Mouse (Mus musculus): ENCODE results near the gene Fam198b. TPM values are rescaled to one million over a fixed set of nuclear protein-coding genes. Genes with fewer than 3 reads are reported as not detected.
A peak's percentile ranks its signal among the peaks of the same experiment; 100 is the strongest.

Gene Fam198b
- polyA plus RNA-seq, 1 experiment from 2014 or later, result 9.3 TPM

- peak overlapping the region; percentile 32 for H3K4me2 ChIP-seq (ENCODE audit: low read depth, low read length)
- peak overlapping the region; percentile 52 for H3K27ac ChIP-seq (ENCODE audit: low read length)
- H3K9ac ChIP-seq (ENCODE audit: low read depth, low read length), result no peak overlapping the region
- peak overlapping the region; percentile 17; the same call in 1 of the 2 replicates for H3K4me3 ChIP-seq (ENCODE audit: low read length)
- peaks cover under 1% of the 10 kb centered on the region; the same call in 1 of the 2 replicates for H3K4me1 ChIP-seq (ENCODE audit: control insufficient read depth, insufficient read depth, low read length)
- H3K27me3 ChIP-seq (replicated peaks; ENCODE audit: control insufficient read depth, insufficient read depth, low read length), result no peaks in the 10 kb centered on the region
- H3K9me3 ChIP-seq (ENCODE audit: control insufficient read depth, low read length), result no peaks in the 10 kb centered on the region
- H3K36me3 ChIP-seq (ENCODE audit: control insufficient read depth, insufficient read depth, low read length), result no peaks in the 10 kb centered on the region
- whole genome bisulfite sequencing, result 28% methylated on average over 9 of the region's 9 CpGs
- ATAC-seq, result peak; percentile 91
Measured at GRCm38 (mm10) chr3:79879246-79879645, 5.1 kb upstream of the Fam198b start.

GRCm38 (mm10) chr3:79881645-79882044, 2.7 kb upstream of the Fam198b start:
- H3K36me3 ChIP-seq (ENCODE audit: control insufficient read depth, insufficient read depth, low read length), result no peaks in the 10 kb centered on the region
- no peak overlapping the region for H3K4me3 ChIP-seq (ENCODE audit: low read length)
- WGBS, result 65% methylated on average over 2 of the region's 2 CpGs
- H3K27me3 ChIP-seq (replicated peaks; ENCODE audit: control insufficient read depth, insufficient read depth, low read length), result no peaks in the 10 kb centered on the region
- H3K4me1 ChIP-seq (ENCODE audit: control insufficient read depth, insufficient read depth, low read length), result peaks cover 9% of the 10 kb centered on the region
- no peak overlapping the region for H3K9ac ChIP-seq (ENCODE audit: low read depth, low read length)
- H3K9me3 ChIP-seq (ENCODE audit: control insufficient read depth, low read length), result no peaks in the 10 kb centered on the region
- ATAC-seq, result no peak
- H3K27ac ChIP-seq (ENCODE audit: low read length), result no peak overlapping the region
- no peak overlapping the region for H3K4me2 ChIP-seq (ENCODE audit: low read depth, low read length)

DNA sequence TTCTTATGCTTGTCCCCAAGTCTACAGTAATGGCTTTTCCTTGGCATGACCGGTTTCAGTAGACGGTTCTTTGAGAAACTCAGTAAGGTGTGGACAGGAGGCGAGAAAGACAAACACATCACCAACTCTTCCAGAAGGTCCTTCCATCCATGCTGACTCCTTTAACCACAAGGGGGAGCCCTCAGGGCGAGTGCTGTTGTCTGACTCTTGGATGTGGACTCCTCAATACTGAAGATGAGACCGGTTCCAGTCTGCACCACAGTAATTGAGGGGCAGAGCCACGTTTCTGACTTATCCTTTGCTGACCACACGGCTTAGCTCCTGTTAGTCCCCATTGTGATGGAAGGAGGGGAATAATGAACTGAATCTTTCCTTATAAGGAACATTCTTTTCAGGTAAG, 1.2 kb upstream of the Fam198b start:
- Histone ChIP-seq H3K27me3 (replicated peaks; ENCODE audit: control insufficient read depth, insufficient read depth, low read length) (no peaks in the 10 kb centered on the region), H3K4me1 (ENCODE audit: control insufficient read depth, insufficient read depth, low read length) (peaks cover 9% of the 10 kb centered on the region), H3K9ac (ENCODE audit: low read depth, low read length) (no peak overlapping the region), H3K4me2 (ENCODE audit: low read depth, low read length) (no peak overlapping the region), H3K27ac (ENCODE audit: low read length) (no peak overlapping the region), H3K9me3 (ENCODE audit: control insufficient read depth, low read length) (no peaks in the 10 kb centered on the region), H3K36me3 (ENCODE audit: control insufficient read depth, insufficient read depth, low read length) (no peaks in the 10 kb centered on the region), H3K4me3 (ENCODE audit: low read length) (no peak overlapping the region)
- 43% methylated on average over 7 of the region's 7 CpGs for WGBS
- no peak for ATAC-seq

- H3K9ac ChIP-seq (ENCODE audit: low read depth, low read length), result peak overlapping the region; percentile 57
- H3K36me3 ChIP-seq (ENCODE audit: control insufficient read depth, insufficient read depth, low read length), result no peaks in the 10 kb centered on the region
- ATAC-seq, result peak; percentile 28; the same call in 1 of the 2 replicates
- H3K27me3 ChIP-seq (replicated peaks; ENCODE audit: control insufficient read depth, insufficient read depth, low read length), result no peaks in the 10 kb centered on the region
- H3K4me3 ChIP-seq (ENCODE audit: low read length), result peak overlapping the region; percentile 41
- WGBS, result 17% methylated on average over 9 of the region's 9 CpGs
- H3K27ac ChIP-seq (ENCODE audit: low read length), result no peak overlapping the region
- peaks cover 9% of the 10 kb centered on the region for H3K4me1 ChIP-seq (ENCODE audit: control insufficient read depth, insufficient read depth, low read length)
- H3K4me2 ChIP-seq (ENCODE audit: low read depth, low read length), result peak overlapping the region; percentile 48
- no peaks in the 10 kb centered on the region for H3K9me3 ChIP-seq (ENCODE audit: control insufficient read depth, low read length)
Measured at GRCm38 (mm10) chr3:79884761-79885189, 442 bp downstream of the Fam198b start.

DNA sequence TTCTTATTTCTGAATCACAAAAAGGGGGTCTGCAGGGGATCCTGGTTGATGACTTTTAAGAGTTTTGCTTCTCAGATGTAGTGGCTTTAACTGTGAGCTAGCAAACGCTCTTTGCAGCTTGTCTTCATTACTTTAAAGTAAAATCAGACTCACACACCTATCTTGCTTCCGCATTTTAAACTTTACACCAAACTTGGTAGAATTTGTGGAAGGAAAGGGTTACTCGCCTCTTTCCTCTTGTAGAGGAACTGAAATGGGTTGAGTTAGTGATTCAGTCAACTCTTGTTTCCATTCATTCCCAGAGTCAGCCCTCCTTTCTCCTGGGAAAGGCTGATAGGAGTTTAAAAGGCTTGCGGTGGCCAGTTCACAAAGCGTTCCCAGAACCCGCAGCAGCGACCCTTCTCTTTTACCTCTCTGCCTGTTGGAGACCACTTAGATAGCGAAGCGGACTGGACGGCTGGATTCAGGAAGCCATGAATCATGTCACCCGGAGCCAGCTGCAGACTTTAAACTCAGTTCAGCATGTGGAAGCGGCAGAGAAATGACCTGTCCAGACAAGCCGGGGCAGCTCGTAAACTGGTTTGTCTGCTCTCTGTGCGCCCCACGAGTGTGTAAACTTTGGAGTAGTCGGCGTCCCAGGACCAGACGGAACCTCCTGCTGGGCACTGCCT, 1.5 kb downstream of the Fam198b start:
- peak; percentile 82 for ATAC-seq
- Histone ChIP-seq H3K27ac (ENCODE audit: low read length) (peak overlapping the region; percentile 72), H3K27me3 (replicated peaks; ENCODE audit: control insufficient read depth, insufficient read depth, low read length) (no peaks in the 10 kb centered on the region), H3K9me3 (ENCODE audit: control insufficient read depth, low read length) (no peaks in the 10 kb centered on the region), H3K9ac (ENCODE audit: low read depth, low read length) (peak overlapping the region; percentile 60), H3K4me2 (ENCODE audit: low read depth, low read length) (peak overlapping the region; percentile 53), H3K4me3 (ENCODE audit: low read length) (peak overlapping the region; percentile 45), H3K4me1 (ENCODE audit: control insufficient read depth, insufficient read depth, low read length) (peaks cover 9% of the 10 kb centered on the region), H3K36me3 (ENCODE audit: control insufficient read depth, insufficient read depth, low read length) (no peaks in the 10 kb centered on the region)
- 9% methylated on average over 19 of the region's 19 CpGs for WGBS

- no peaks in the 10 kb centered on the region for H3K36me3 ChIP-seq (ENCODE audit: control insufficient read depth, insufficient read depth, low read length)
- peak overlapping the region; percentile 60 for H3K9ac ChIP-seq (ENCODE audit: low read depth, low read length)
- no peaks in the 10 kb centered on the region for H3K9me3 ChIP-seq (ENCODE audit: control insufficient read depth, low read length)
- H3K4me2 ChIP-seq (ENCODE audit: low read depth, low read length), result peak overlapping the region; percentile 53
- 63% methylated on average over 23 of the region's 23 CpGs for WGBS
- peak overlapping the region; percentile 45 for H3K4me3 ChIP-seq (ENCODE audit: low read length)
- no peaks in the 10 kb centered on the region for H3K27me3 ChIP-seq (replicated peaks; ENCODE audit: control insufficient read depth, insufficient read depth, low read length)
- ATAC-seq, result peak; percentile 40
- peaks cover 9% of the 10 kb centered on the region for H3K4me1 ChIP-seq (ENCODE audit: control insufficient read depth, insufficient read depth, low read length)
- peak overlapping the region; percentile 72 for H3K27ac ChIP-seq (ENCODE audit: low read length)
Measured at GRCm38 (mm10) chr3:79886357-79887091, 2.2 kb downstream of the Fam198b start.

- WGBS, result 50% methylated on average over 8 of the region's 8 CpGs
- Histone ChIP-seq H3K4me1 (ENCODE audit: control insufficient read depth, insufficient read depth, low read length) (peaks cover 9% of the 10 kb centered on the region), H3K9me3 (ENCODE audit: control insufficient read depth, low read length) (no peaks in the 10 kb centered on the region), H3K27ac (ENCODE audit: low read length) (no peak overlapping the region), H3K27me3 (replicated peaks; ENCODE audit: control insufficient read depth, insufficient read depth, low read length) (no peaks in the 10 kb centered on the region), H3K36me3 (ENCODE audit: control insufficient read depth, insufficient read depth, low read length) (no peaks in the 10 kb centered on the region), H3K9ac (ENCODE audit: low read depth, low read length) (0 out of 2 replicates have a peak overlapping the region, but pooled peaks have one; percentile 6), H3K4me2 (ENCODE audit: low read depth, low read length) (peak overlapping the region; percentile 13), H3K4me3 (ENCODE audit: low read length) (peak overlapping the region; percentile 45)
- ATAC-seq, result no peak
Measured at GRCm38 (mm10) chr3:79887161-79887855, 3.0 kb downstream of the Fam198b start.

- 73% methylated on average over 2 of the region's 2 CpGs for WGBS
- no peaks in the 10 kb centered on the region for H3K27me3 ChIP-seq (replicated peaks; ENCODE audit: control insufficient read depth, insufficient read depth, low read length)
- no peak overlapping the region for H3K4me2 ChIP-seq (ENCODE audit: low read depth, low read length)
- ATAC-seq, result no peak
- H3K27ac ChIP-seq (ENCODE audit: low read length), result no peak overlapping the region
- peak overlapping the region; percentile 11 for H3K4me3 ChIP-seq (ENCODE audit: low read length)
- no peaks in the 10 kb centered on the region for H3K36me3 ChIP-seq (ENCODE audit: control insufficient read depth, insufficient read depth, low read length)
- H3K4me1 ChIP-seq (ENCODE audit: control insufficient read depth, insufficient read depth, low read length), result peaks cover 9% of the 10 kb centered on the region
- no peak overlapping the region for H3K9ac ChIP-seq (ENCODE audit: low read depth, low read length)
- H3K9me3 ChIP-seq (ENCODE audit: control insufficient read depth, low read length), result no peaks in the 10 kb centered on the region
Measured at GRCm38 (mm10) chr3:79887966-79888365, 3.6 kb downstream of the Fam198b start.

Data from intestine, embryonic 16.5 days (tissue).